In the genomic region with DNA sequence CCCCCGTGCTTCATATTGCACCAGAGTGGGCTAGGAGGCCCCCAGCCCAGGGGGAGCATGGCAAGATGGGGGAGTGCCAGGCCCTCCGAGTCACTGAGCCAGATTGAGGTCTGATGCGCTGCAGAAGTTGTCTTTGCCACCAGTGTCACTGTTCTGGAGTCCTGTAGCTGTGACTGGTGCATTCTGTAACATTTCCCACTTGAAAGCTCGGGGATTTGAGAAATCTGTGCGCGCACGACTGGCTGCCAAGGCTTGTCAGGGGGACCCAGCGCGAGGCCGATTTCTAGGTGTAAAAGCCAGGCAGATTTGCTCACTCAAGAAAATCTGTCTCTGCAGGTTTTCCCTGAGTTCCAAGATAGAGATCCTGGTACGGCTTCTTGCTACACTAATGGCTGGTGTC, we compare ENCODE assay signal across 18 mouse cellular contexts. TPM values are rescaled to one million over a fixed set of nuclear protein-coding genes. Genes with fewer than 3 reads are reported as not detected.
DNase-seq lines count a peak whose midpoint lies in the region; ATAC-seq and TF ChIP-seq lines count a peak whose summit lies in the region.
"Had no signal": no experiment of that assay in that cellular context is flagged by ENCODE, and none has a peak within 500 bp of the region (broad histone marks: within the 10 kb centered on the region; RNA-seq: fewer than 3 reads in every experiment).

No protein-coding gene starts in this region.

- peaks cover 93% of the 10 kb centered on the region for H3K36me3 ChIP-seq in G1E (replicated peaks)
- no peaks in the 10 kb centered on the region for H3K36me3 ChIP-seq in forebrain, postnatal 0 days (ENCODE audit: insufficient read depth)
- H3K36me3 ChIP-seq: heart, embryonic 12.5 days; intestine, embryonic 15.5 days; kidney, embryonic 15.5 days; neural tube, embryonic 12.5 days had no signal

- DNase-seq in cerebellum, postnatal 10 days = peak; percentile 45 to 55
- no peak for DNase-seq in cerebellum, adult 11-12 months
- peak; percentile 26 for DNase-seq in left cerebral cortex, postnatal 4 days
- no peak for DNase-seq in left cerebral cortex, adult 2 months (ENCODE audit: extremely low spot score in 1 of 2, low spot score in 2 of 2)
- no peak for DNase-seq in G1E (ENCODE audit: low spot score)
- peak; percentile 72 for DNase-seq in forebrain, postnatal 0 days
- DNase-seq in Muller cell, postnatal 12 days (ENCODE audit: inconsistent ontology term) = no peak
- DNase-seq in layer of hippocampus, adult 9-10 months (ENCODE audit: low spot score) = no peak
- DNase-seq: adrenal gland, adult 2 months; cerebellum, adult 18-20 months; gastrocnemius, adult 2 months; lung, postnatal 10 days; spleen, adult 18-20 months; thymus, adult 2 months had no signal

- no peaks in the 10 kb centered on the region for H3K27me3 ChIP-seq in G1E (ENCODE audit: insufficient read depth, low read length)
- no peaks in the 10 kb centered on the region for H3K27me3 ChIP-seq in forebrain, postnatal 0 days (ENCODE audit: insufficient read depth, low read length)
- H3K27me3 ChIP-seq: heart, embryonic 12.5 days; intestine, embryonic 15.5 days; kidney, embryonic 15.5 days; neural tube, embryonic 12.5 days had no signal

- intact Hi-C loops in left cerebral cortex, postnatal 4 days (cut with DNase I) = no loop called here
- intact Hi-C loops in left cerebral cortex, adult 2 months (cut with DNase I) = no loop called here

- no peak overlapping the region for H3K9ac ChIP-seq in forebrain, postnatal 0 days
- H3K9ac ChIP-seq: heart, embryonic 12.5 days; intestine, embryonic 15.5 days; kidney, embryonic 15.5 days; neural tube, embryonic 12.5 days had no signal

- no peak for ATAC-seq in G1E (ENCODE audit: extremely low read depth, insufficient number of reproducible peaks, low FRiP score, poor library complexity, severe bottlenecking)
- ATAC-seq in forebrain, postnatal 0 days = peak; percentile 83
- ATAC-seq: intestine, embryonic 15.5 days had no signal

- H3K4me3 ChIP-seq in left cerebral cortex, adult 2 months = no peak overlapping the region
- peak overlapping the region; percentile 24; the same call in 1 of the 2 replicates for H3K4me3 ChIP-seq in G1E (ENCODE audit: low read depth, low read length)
- no peak overlapping the region for H3K4me3 ChIP-seq in forebrain, postnatal 0 days (ENCODE audit: low read depth, low read length)
- H3K4me3 ChIP-seq: gastrocnemius, adult 2 months; heart, embryonic 12.5 days; intestine, embryonic 15.5 days; kidney, embryonic 15.5 days; neural tube, embryonic 12.5 days had no signal

- no peak overlapping the region for H3K27ac ChIP-seq in left cerebral cortex, adult 2 months
- no peak overlapping the region for H3K27ac ChIP-seq in forebrain, postnatal 0 days (ENCODE audit: low read depth, low read length)
- H3K27ac ChIP-seq: gastrocnemius, adult 2 months; intestine, embryonic 15.5 days; kidney, embryonic 15.5 days; neural tube, embryonic 12.5 days had no signal

- H3K4me2 ChIP-seq in forebrain, postnatal 0 days (ENCODE audit: low read depth) = no peak overlapping the region
- H3K4me2 ChIP-seq: heart, embryonic 12.5 days; intestine, embryonic 15.5 days; kidney, embryonic 15.5 days; neural tube, embryonic 12.5 days had no signal

- TF ChIP-seq CTCF in left cerebral cortex, adult 2 months (IDR thresholded peaks at IDR 0.05) = no peak
- no peak for TF ChIP-seq CTCF in G1E (IDR thresholded peaks at IDR 0.05; ENCODE audit: low read depth, low read length)
- 0 out of 2 replicates have a peak, but pooled peaks have one; percentile 4 for TF ChIP-seq CTCF in forebrain, postnatal 0 days (IDR thresholded peaks at IDR 0.05; ENCODE audit: low read depth)

- H3K4me1 ChIP-seq in G1E (ENCODE audit: insufficient read depth, low read depth, low read length) = peaks cover 98% of the 10 kb centered on the region
- H3K4me1 ChIP-seq in forebrain, postnatal 0 days (ENCODE audit: insufficient read depth) = 0 out of 2 replicates have a peak, but pooled peaks cover 10% of the 10 kb centered on the region

- 39% methylated on average over 11 of the region's 11 CpGs for WGBS in forebrain, postnatal 0 days

- no peaks in the 10 kb centered on the region for H3K9me3 ChIP-seq in G1E (replicated peaks)
- H3K9me3 ChIP-seq in forebrain, postnatal 0 days (ENCODE audit: low read length) = no peaks in the 10 kb centered on the region
- H3K9me3 ChIP-seq: heart, embryonic 12.5 days; intestine, embryonic 15.5 days; kidney, embryonic 15.5 days; neural tube, embryonic 12.5 days had no signal

RNA-seq across cellular contexts. Expression of a gene that starts 16.9 kb away (rescaled TPM):
- 10 to 100 TPM; 62.5 to 64.1 TPM for total RNA-seq in left cerebral cortex, postnatal 4 days (2021)
- total RNA-seq in left cerebral cortex, adult 2 months (2021) = 10 to 100 TPM; 31.5 to 33.9 TPM
- 1,075 and 1,098 TPM in 2 replicates for total RNA-seq in G1E (2014; fragmentation: Nextera tagmentation)
- total RNA-seq in G1E (2017) = 485 and 576 TPM in 2 replicates
- polyA plus RNA-seq in G1E (2012) = 84.7 and 109 TPM in 2 replicates
- total RNA-seq in forebrain, postnatal 0 days (2014; rRNA removed) = 31.8 and 36.3 TPM in 2 replicates
- 17.8 and 24.8 TPM in 2 replicates for polyA plus RNA-seq in forebrain, postnatal 0 days (2015; fragmentation: Nextera tagmentation; extraction: Ambion mirVana)

Comparison
In these comparisons a context has a peak if more than half of its experiments do, and no peak if none do; other contexts are left out.
1. DNase-seq: peak in cerebellum, postnatal 10 days (2 of 2), left cerebral cortex, postnatal 4 days (single experiment) and forebrain, postnatal 0 days (single experiment); none in cerebellum, adult 11-12 months (single experiment), left cerebral cortex, adult 2 months (0 of 2), G1E (single experiment), Muller cell, postnatal 12 days (single experiment) and layer of hippocampus, adult 9-10 months (single experiment).
2. RNA of a gene that starts 16.9 kb away (total RNA-seq): 485 to 1,098 TPM in G1E; 62.5 to 64.1 TPM in left cerebral cortex, postnatal 4 days, 31.8 to 36.3 TPM in forebrain, postnatal 0 days and 31.5 to 33.9 TPM in left cerebral cortex, adult 2 months; every median in the first group is over 4 times any median in the second.